Mouse (Mus musculus): ENCODE measurements around the gene Fzd1. TPM values are rescaled to one million over a fixed set of nuclear protein-coding genes. Genes with fewer than 3 reads are reported as not detected.

The Fzd1 gene
- polyA plus RNA-seq (2015; fragmentation: Nextera tagmentation; extraction: Ambion mirVana) = 7.5 and 9.1 TPM in 2 replicates

GRCm38 (mm10) chr5:4757902-4758301 lies at the start of gene Fzd1:
Fzd1 (minus strand) TSS chr5:4758035.
- 0% methylated on average over 32 of the region's 33 CpGs for WGBS
- Histone ChIP-seq H3K27me3 (replicated peaks; ENCODE audit: control insufficient read depth, insufficient read depth, low read length) (peaks cover 3% of the 10 kb centered on the region), H3K9me3 (ENCODE audit: control insufficient read depth, low read length) (no peaks in the 10 kb centered on the region), H3K27ac (ENCODE audit: low read depth, low read length) (peak within 1 kb of the TSS; percentile 91), H3K4me1 (ENCODE audit: control insufficient read depth, insufficient read depth, low read depth, low read length) (peaks cover 11% of the 10 kb centered on the region), H3K36me3 (ENCODE audit: control insufficient read depth, insufficient read depth, low read length) (no peaks in the 10 kb centered on the region), H3K9ac (ENCODE audit: low read depth, low read length) (peak within 1 kb of the TSS; percentile 85), H3K4me2 (ENCODE audit: low read length) (peak within 1 kb of the TSS; percentile 97), H3K4me3 (ENCODE audit: low read length) (peak within 1 kb of the TSS; percentile 89)
- peak; percentile 95 for ATAC-seq

- WGBS = 56% methylated on average over 4 of the region's 4 CpGs
- H3K36me3 ChIP-seq (ENCODE audit: control insufficient read depth, insufficient read depth, low read length) = no peaks in the 10 kb centered on the region
Measured at GRCm38 (mm10) chr5:4805228-4805627, 47.4 kb upstream of the Fzd1 start.

GRCm38 (mm10) chr5:4803708-4804107 lies 45.9 kb upstream of the Fzd1 start:
- 77% methylated on average over 5 of the region's 5 CpGs for WGBS
- H3K4me3 ChIP-seq (ENCODE audit: low read length) = no peak overlapping the region
- no peak overlapping the region for H3K4me2 ChIP-seq (ENCODE audit: low read length)

More at GRCm38 (mm10) chr5:4805228-4805627, 47.4 kb upstream of the Fzd1 start:
- no peaks in the 10 kb centered on the region for H3K9me3 ChIP-seq (ENCODE audit: control insufficient read depth, low read length)
- no peak overlapping the region for H3K9ac ChIP-seq (ENCODE audit: low read depth, low read length)
- H3K4me2 ChIP-seq (ENCODE audit: low read length) = no peak overlapping the region
- ATAC-seq = no peak
- H3K4me3 ChIP-seq (ENCODE audit: low read length) = no peak overlapping the region
- H3K4me1 ChIP-seq (ENCODE audit: control insufficient read depth, insufficient read depth, low read depth, low read length) = no peaks in the 10 kb centered on the region; the same call in 1 of the 2 replicates
- H3K27ac ChIP-seq (ENCODE audit: low read depth, low read length) = no peak overlapping the region
- H3K27me3 ChIP-seq (replicated peaks; ENCODE audit: control insufficient read depth, insufficient read depth, low read length) = no peaks in the 10 kb centered on the region; the same call in 1 of the 2 replicates

DNA sequence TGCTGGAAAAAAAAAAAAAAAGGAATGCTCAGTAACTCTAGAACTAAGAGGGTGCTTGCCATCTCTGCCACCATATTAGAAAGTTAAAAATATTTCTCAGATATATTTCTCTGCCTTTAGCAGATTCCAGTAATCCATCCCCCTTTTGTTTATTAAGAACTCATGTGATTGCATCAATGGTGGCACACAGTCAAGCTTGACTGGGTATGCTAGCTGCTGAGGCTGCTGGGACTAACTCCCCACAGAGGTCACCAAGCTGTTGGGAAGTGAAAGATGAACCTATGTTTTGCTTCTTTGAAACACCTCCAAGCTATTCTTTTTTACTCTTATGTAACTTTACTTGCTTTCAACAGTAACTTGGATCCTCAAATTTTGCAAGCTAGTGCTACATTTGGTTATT lies 44.1 kb upstream of the Fzd1 start:
- no peaks in the 10 kb centered on the region for H3K9me3 ChIP-seq (ENCODE audit: control insufficient read depth, low read length)
- H3K4me2 ChIP-seq (ENCODE audit: low read length) = no peak overlapping the region
- no peak overlapping the region for H3K4me3 ChIP-seq (ENCODE audit: low read length)
- ATAC-seq = no peak
- no peaks in the 10 kb centered on the region; the same call in 1 of the 2 replicates for H3K27me3 ChIP-seq (replicated peaks; ENCODE audit: control insufficient read depth, insufficient read depth, low read length)
- no peak overlapping the region for H3K9ac ChIP-seq (ENCODE audit: low read depth, low read length)
- no peak overlapping the region for H3K27ac ChIP-seq (ENCODE audit: low read depth, low read length)
- no peaks in the 10 kb centered on the region for H3K36me3 ChIP-seq (ENCODE audit: control insufficient read depth, insufficient read depth, low read length)
- no peaks in the 10 kb centered on the region; the same call in 1 of the 2 replicates for H3K4me1 ChIP-seq (ENCODE audit: control insufficient read depth, insufficient read depth, low read depth, low read length)

More at GRCm38 (mm10) chr5:4803708-4804107, 45.9 kb upstream of the Fzd1 start:
- no peak overlapping the region for H3K27ac ChIP-seq (ENCODE audit: low read depth, low read length)
- no peaks in the 10 kb centered on the region for H3K36me3 ChIP-seq (ENCODE audit: control insufficient read depth, insufficient read depth, low read length)
- ATAC-seq = no peak
- no peaks in the 10 kb centered on the region; the same call in 1 of the 2 replicates for H3K27me3 ChIP-seq (replicated peaks; ENCODE audit: control insufficient read depth, insufficient read depth, low read length)
- H3K9ac ChIP-seq (ENCODE audit: low read depth, low read length) = no peak overlapping the region
- no peaks in the 10 kb centered on the region for H3K9me3 ChIP-seq (ENCODE audit: control insufficient read depth, low read length)
- no peaks in the 10 kb centered on the region; the same call in 1 of the 2 replicates for H3K4me1 ChIP-seq (ENCODE audit: control insufficient read depth, insufficient read depth, low read depth, low read length)

GRCm38 (mm10) chr5:4801096-4801850 lies 43.4 kb upstream of the Fzd1 start:
- H3K36me3 ChIP-seq (ENCODE audit: control insufficient read depth, insufficient read depth, low read length) = no peaks in the 10 kb centered on the region
- H3K4me2 ChIP-seq (ENCODE audit: low read length) = no peak overlapping the region
- 33% methylated on average over 8 of the region's 8 CpGs for WGBS
- H3K27me3 ChIP-seq (replicated peaks; ENCODE audit: control insufficient read depth, insufficient read depth, low read length) = no peaks in the 10 kb centered on the region; the same call in 1 of the 2 replicates
- H3K27ac ChIP-seq (ENCODE audit: low read depth, low read length) = no peak overlapping the region
- H3K9ac ChIP-seq (ENCODE audit: low read depth, low read length) = no peak overlapping the region
- no peak overlapping the region for H3K4me3 ChIP-seq (ENCODE audit: low read length)
- H3K4me1 ChIP-seq (ENCODE audit: control insufficient read depth, insufficient read depth, low read depth, low read length) = no peaks in the 10 kb centered on the region; the same call in 1 of the 2 replicates
- peak; percentile 92 for ATAC-seq
- no peaks in the 10 kb centered on the region for H3K9me3 ChIP-seq (ENCODE audit: control insufficient read depth, low read length)

DNA sequence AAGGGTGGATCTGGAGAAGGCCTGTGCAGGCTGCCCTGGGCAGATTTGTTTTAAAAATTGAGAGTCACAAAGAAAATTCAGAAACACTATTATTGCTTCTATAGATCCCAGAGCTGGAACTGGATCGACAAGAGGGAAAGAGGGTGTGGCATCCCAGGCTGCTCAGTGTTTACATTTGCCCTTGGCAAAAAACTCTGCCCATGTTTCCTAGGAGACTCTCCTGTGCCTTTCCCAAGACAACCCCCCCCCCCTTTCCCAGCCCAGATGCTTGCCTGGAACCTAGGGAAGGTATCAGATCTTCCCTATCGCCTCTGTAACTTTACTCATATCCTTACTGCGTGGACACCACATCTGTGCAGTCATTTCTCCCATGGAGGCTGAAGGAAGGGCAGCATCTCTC lies 33.4 kb upstream of the Fzd1 start:
- no peak overlapping the region for H3K4me3 ChIP-seq (ENCODE audit: low read length)
- no peaks in the 10 kb centered on the region for H3K9me3 ChIP-seq (ENCODE audit: control insufficient read depth, low read length)
- H3K27me3 ChIP-seq (replicated peaks; ENCODE audit: control insufficient read depth, insufficient read depth, low read length) = no peaks in the 10 kb centered on the region
- H3K36me3 ChIP-seq (ENCODE audit: control insufficient read depth, insufficient read depth, low read length) = no peaks in the 10 kb centered on the region
- ATAC-seq = no peak
- H3K27ac ChIP-seq (ENCODE audit: low read depth, low read length) = no peak overlapping the region
- no peak overlapping the region for H3K4me2 ChIP-seq (ENCODE audit: low read length)
- H3K9ac ChIP-seq (ENCODE audit: low read depth, low read length) = no peak overlapping the region
- H3K4me1 ChIP-seq (ENCODE audit: control insufficient read depth, insufficient read depth, low read depth, low read length) = no peaks in the 10 kb centered on the region
- WGBS = 70% methylated on average over 3 of the region's 3 CpGs

DNA sequence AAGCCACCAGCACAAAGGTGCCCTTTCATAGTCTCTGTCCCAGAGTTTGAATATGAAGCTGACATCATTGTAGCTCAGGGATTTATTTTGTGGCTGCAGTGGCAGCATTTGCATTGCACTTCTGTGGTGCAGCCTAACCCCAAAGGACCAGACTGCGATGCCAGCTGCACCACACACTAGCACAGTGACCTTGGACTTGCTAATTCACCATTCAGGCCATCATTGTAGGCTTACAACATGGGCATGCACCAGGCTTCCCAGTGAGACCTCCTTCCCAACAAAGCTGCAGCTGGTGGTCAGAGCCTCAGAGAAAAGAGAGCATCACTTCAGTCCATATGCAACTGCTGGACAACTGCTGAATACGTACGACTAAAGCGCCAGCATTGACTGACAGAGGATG lies 32.4 kb upstream of the Fzd1 start:
- Histone ChIP-seq H3K4me1 (ENCODE audit: control insufficient read depth, insufficient read depth, low read depth, low read length) (no peaks in the 10 kb centered on the region), H3K4me3 (ENCODE audit: low read length) (no peak overlapping the region), H3K9me3 (ENCODE audit: control insufficient read depth, low read length) (no peaks in the 10 kb centered on the region), H3K27me3 (replicated peaks; ENCODE audit: control insufficient read depth, insufficient read depth, low read length) (no peaks in the 10 kb centered on the region), H3K9ac (ENCODE audit: low read depth, low read length) (no peak overlapping the region), H3K36me3 (ENCODE audit: control insufficient read depth, insufficient read depth, low read length) (no peaks in the 10 kb centered on the region), H3K27ac (ENCODE audit: low read depth, low read length) (no peak overlapping the region), H3K4me2 (ENCODE audit: low read length) (no peak overlapping the region)
- no peak for ATAC-seq
- WGBS = 67% methylated on average over 4 of the region's 4 CpGs

- Histone ChIP-seq H3K36me3 (ENCODE audit: control insufficient read depth, insufficient read depth, low read length) (no peaks in the 10 kb centered on the region), H3K4me2 (ENCODE audit: low read length) (no peak overlapping the region), H3K9me3 (ENCODE audit: control insufficient read depth, low read length) (no peaks in the 10 kb centered on the region), H3K9ac (ENCODE audit: low read depth, low read length) (no peak overlapping the region), H3K27ac (ENCODE audit: low read depth, low read length) (no peak overlapping the region), H3K4me3 (ENCODE audit: low read length) (no peak overlapping the region), H3K4me1 (ENCODE audit: control insufficient read depth, insufficient read depth, low read depth, low read length) (no peaks in the 10 kb centered on the region), H3K27me3 (replicated peaks; ENCODE audit: control insufficient read depth, insufficient read depth, low read length) (no peaks in the 10 kb centered on the region)
- ATAC-seq = no peak
- 91% methylated on average over 3 of the region's 3 CpGs for WGBS
Measured at GRCm38 (mm10) chr5:4788484-4788883, 30.6 kb upstream of the Fzd1 start.

DNA sequence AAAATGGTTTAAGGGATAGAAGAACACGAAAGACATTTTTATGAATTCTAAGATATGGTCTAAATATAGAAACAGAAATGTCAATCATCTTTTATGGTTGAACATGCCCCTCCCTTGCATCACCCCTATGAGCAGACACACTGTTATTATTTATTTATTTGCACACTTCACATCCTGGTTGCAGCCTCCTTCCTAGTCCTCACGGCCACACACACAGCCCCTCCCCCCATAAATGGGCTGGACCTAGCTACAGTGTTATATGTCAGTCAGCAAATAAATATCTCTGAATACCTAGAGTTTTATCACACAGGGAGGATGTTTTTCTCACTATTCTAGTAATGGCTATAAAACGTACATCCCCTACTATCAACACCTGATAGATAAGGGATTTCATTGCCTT lies 29.0 kb upstream of the Fzd1 start:
- Histone ChIP-seq H3K4me3 (ENCODE audit: low read length) (no peak overlapping the region), H3K27me3 (replicated peaks; ENCODE audit: control insufficient read depth, insufficient read depth, low read length) (no peaks in the 10 kb centered on the region), H3K4me2 (ENCODE audit: low read length) (no peak overlapping the region), H3K36me3 (ENCODE audit: control insufficient read depth, insufficient read depth, low read length) (no peaks in the 10 kb centered on the region), H3K27ac (ENCODE audit: low read depth, low read length) (no peak overlapping the region), H3K4me1 (ENCODE audit: control insufficient read depth, insufficient read depth, low read depth, low read length) (no peaks in the 10 kb centered on the region), H3K9ac (ENCODE audit: low read depth, low read length) (no peak overlapping the region), H3K9me3 (ENCODE audit: control insufficient read depth, low read length) (no peaks in the 10 kb centered on the region)
- WGBS = 85% methylated on average over 3 of the region's 3 CpGs
- ATAC-seq = no peak

Measured in hindbrain, embryonic 16.5 days (tissue).